Mouse (Mus musculus) G1E (cell line): ENCODE measurements at regions not wholly inside any gene's neighbourhood (a gene's known extent, or its start where the extent isn't known, plus 50 kb on each side); places are given as distances from the start of the nearest gene placed in this dataset.

Experiments
- CTCF ChIP-seq: IDR thresholded peaks from 2 replicates; pipeline ENCODE4 v1.5.1; 2012; ENCODE audit warnings: low read depth, low read length, inconsistent platforms, mixed read lengths
- GATA1 ChIP-seq: IDR thresholded peaks from 2 replicates; pipeline ENCODE4 v1.6.1; 2012; ENCODE audit warnings: borderline replicate concordance, low read length, inconsistent platforms, mixed read lengths
- POLR2AphosphoS5 ChIP-seq: IDR thresholded peaks from 2 replicates; pipeline ENCODE4 v1.6.1; 2012; ENCODE audit warnings: low read depth, low read length, inconsistent platforms; ENCODE audit not compliant: insufficient replicate concordance
- TAL1 ChIP-seq: conservative IDR thresholded peaks from 2 replicates; pipeline ENCODE4 v1.6.1; 2012; ENCODE audit warnings: low read depth, low read length, inconsistent platforms, mixed read lengths

DNA sequence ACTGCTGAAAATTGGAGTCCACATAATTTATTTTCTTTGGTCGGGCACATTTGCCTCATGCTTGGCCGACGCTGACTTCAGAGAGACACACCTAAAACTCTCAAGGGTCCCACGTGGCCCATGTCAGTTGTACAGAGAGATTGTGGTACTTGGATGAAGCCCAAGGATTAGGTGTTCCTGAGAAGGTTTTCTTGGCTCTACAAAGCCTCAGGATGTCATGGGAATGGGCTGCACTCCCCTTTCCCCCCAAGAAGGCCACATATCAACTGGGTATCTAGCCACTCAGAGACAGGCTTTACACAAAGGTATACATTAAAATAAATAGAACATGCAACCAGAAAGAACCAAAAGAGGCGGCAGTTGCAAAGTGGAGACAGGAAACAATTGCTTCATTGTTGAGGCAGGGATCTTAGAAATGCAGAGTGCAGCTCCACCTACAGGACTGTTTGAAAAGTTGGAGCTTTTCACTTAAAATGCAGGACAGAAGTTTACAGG is 1326.5 kb upstream of the Zeb2 start:
- TF ChIP-seq CTCF, result no peak
- no peak for TF ChIP-seq POLR2AphosphoS5
- no peak for TF ChIP-seq GATA1
- TF ChIP-seq TAL1, result no peak
